Mouse (Mus musculus): ENCODE data around the gene Kera.

The Kera gene

GRCm38 (mm10) chr10:97606579-97606978, at the start of gene Kera:
Kera (plus strand) TSS chr10:97606879.
- DNase-seq (ENCODE audit: low spot score) = no peak

DNA sequence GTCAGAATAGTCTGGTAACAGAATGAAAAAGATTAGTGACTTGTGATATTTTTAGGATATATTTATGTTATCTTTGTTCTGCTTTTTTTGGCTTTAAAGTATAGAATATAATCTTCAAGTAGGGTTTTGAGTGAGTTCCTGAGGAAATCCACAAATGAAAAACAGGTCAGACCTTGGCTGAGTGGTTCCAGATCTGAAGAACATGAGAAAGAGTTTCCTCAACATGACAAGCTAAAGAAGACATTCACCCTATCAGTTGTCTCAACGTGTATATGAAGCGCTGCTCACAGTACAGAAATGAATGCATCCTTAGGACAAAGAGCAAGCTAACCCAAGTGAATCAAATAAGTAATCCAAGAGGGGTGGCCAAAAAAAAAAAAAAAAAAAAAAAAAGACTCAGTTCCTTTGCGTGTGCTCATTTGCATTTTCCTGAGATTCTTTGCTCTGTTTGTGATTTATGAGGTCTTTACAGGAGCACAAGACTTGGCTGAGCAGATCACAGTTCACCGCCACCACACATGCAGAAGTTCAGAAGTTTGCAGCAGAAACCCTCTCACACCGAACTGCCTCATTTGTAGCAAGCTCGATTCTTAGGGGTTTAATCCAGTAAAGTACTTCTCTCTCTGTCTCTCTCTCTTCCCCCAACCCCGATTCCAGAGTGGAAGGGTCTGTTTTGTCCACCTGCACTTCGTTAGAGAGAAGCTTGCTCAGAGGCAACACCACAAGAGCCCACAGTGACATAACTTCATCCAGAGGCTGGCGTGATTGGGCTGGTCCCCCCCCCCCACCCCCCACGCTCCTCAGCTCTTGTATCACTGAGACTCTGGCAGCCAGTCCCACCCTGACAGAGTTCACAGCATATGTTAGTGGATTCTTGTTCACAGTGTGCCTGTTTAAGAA, 41.5 kb upstream of the Kera start, which contains the start of gene Lum:
Gene Lum (plus strand): TSS at position 172 of the 900 bp plus-strand sequence.
- DNase-seq (ENCODE audit: low spot score) = no peak

- DNase-seq (ENCODE audit: low spot score) = no peak
These were observed 39.1 kb upstream of the Kera start for GRCm38 (mm10) chr10:97567489-97568135.

DNA sequence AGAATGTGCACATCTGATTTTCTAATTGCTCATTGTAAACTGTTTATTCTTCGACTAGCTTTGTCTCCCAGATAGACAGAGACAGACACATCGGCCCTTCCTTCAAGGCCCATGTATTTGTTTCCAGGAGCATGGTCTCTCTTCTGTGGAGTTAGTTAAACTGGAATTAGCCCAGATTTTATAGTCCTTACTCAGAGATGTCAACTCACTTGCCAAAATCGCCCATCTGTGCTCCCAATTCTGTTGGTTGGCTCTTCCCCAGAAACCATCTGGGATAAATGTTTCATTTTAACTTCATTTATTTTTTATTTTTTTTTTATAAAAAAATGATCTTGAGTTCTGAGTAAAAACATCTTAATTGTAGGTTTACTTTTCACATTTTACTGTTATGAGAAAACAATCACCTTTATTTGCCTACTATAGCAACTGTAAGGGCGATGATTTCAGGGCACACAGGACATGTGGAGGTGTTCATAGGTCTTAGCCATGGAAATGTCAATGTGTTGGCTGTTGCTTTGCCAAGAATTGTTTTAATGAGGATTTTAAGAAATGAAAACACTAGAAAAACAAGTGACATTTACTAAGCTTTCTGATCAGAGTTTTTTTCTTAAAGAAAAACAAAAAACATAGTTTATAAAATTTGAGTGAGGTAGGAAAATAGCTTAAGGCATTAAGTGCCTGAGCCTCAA, 24.0 kb upstream of the Kera start:
- DNase-seq (ENCODE audit: low spot score) = no peak

GRCm38 (mm10) chr10:97584176-97584575, 22.5 kb upstream of the Kera start:
- no peak for DNase-seq (ENCODE audit: low spot score)

GRCm38 (mm10) chr10:97587159-97587558, 19.5 kb upstream of the Kera start:
- no peak for DNase-seq (ENCODE audit: low spot score)

GRCm38 (mm10) chr10:97589574-97589973, 17.1 kb upstream of the Kera start:
- DNase-seq (ENCODE audit: low spot score) = no peak

DNA sequence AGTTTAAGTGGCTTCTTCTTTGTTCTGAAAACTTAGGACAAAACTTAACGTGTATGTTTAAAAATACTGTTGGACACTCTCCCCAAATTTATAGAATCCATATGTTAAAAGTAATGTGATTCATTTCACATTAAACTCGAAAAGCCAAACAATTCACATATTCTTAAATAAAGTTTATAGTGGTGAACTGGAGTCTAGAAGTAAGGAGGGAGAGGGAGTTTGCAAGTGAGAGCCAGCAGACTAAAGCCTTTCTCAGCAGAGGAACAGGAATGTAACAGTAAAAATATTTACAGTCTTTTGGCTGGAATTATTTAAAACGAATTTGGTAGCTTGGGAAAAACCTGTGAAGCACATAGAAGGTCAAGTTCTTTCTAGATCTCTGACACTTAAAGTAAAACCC, 15.6 kb upstream of the Kera start:
- no peak for DNase-seq (ENCODE audit: low spot score)

DNA sequence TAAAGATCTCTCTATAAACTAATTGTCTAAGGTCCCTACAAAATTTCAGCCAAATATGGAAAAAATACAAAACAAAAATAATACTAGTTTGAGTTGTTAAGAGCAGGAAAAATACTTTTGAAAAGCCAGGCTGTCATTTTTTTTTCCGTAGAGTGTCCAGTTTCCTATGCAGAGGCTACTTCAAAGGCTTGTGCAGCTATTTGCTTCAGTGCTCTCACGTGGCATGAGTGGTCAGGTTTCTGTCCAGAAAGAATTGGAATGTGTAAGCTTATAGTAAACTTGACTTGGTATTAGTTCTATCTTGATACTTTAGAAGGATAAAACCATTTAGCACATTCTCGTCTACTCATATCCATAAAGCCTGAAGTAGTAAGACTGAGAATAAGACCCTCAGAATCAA, 15.0 kb upstream of the Kera start:
- DNase-seq (ENCODE audit: low spot score) = no peak

GRCm38 (mm10) chr10:97595680-97596079, 11.0 kb upstream of the Kera start:
- DNase-seq (ENCODE audit: low spot score) = no peak

- no peak for DNase-seq (ENCODE audit: low spot score)
These were observed 4.9 kb upstream of the Kera start for GRCm38 (mm10) chr10:97601744-97602143.

DNA sequence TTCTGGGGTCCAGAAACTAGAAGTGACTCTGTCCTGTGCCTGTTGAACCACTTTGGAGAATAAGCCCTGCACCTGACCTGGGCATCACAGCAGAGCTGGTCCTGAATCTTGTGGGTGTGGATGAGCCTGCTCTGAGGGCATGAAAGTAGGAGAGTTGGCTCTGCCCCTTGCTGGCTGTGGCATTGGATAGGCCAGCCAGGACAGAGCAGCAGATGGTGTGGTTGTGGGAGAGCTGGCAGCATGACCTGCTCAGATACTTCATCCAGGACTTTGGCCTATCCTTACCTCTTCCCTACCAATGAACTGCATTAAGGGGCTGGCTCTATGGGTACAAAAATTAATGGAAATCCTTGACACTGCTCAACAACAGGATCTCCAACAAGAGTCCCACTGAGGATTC, 3.4 kb upstream of the Kera start:
- no peak for DNase-seq (ENCODE audit: low spot score)

GRCm38 (mm10) chr10:97622328-97622727, 15.6 kb downstream of the Kera start:
- DNase-seq (ENCODE audit: low spot score) = no peak

GRCm38 (mm10) chr10:97624381-97624780, 17.7 kb downstream of the Kera start:
- no peak for DNase-seq (ENCODE audit: low spot score)

DNA sequence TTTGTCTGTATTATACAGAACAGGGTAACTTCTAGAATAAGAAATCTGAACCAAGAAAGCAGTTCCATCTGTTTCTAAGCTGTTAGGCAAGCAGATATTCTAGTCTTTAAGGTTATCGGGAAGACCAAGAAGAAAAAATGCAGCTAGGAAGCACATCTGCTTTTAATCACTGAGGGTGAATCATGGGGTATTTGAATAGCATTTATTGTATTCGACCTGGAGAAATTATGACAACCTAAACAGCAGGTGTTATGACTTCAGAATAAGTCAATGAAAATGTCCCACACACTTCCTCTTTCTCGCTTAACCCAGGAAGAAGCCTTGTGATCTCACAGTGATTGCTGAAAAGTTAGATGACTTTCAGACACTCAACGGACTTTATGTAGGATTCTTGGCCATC, 18.4 kb downstream of the Kera start:
- no peak for DNase-seq (ENCODE audit: low spot score)

DNA sequence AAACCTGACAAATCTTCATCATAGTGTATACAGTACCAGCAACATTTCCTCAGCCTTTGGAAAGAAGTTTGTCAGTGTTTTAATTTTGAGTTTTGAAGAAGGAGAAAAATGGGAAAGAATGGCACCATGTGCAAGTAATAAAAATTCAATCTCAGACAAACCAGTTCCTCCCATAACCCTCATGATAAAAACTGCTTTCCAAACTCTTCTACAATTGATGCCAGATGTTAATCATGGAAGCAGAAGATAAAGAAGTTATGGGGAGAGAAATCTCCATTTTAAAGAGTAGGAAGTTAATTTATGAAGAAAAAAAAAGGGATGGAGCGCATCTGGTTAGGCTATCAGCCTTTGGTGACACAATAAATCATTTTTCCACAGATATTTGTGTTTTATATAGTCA, 19.9 kb downstream of the Kera start:
- no peak for DNase-seq (ENCODE audit: low spot score)

DNA sequence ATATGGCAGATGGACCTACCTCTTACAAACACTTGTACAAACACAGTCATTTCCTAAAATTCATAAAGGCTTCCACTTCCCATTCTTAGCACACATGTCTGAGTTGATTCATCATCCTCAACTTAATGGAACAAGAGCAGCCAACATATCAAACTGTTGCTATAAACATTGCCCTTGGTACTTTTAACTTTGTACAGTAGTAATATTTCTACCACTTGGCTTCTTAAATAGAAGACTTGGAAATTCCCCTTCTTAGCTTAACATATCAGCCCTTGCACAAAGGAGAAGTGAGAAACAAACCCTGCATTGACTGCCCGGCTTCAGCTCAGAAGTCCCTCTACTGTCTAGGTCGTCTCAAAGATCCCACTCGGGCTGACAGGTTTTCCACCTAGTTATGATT, 24.4 kb downstream of the Kera start:
- no peak for DNase-seq (ENCODE audit: low spot score)

DNA sequence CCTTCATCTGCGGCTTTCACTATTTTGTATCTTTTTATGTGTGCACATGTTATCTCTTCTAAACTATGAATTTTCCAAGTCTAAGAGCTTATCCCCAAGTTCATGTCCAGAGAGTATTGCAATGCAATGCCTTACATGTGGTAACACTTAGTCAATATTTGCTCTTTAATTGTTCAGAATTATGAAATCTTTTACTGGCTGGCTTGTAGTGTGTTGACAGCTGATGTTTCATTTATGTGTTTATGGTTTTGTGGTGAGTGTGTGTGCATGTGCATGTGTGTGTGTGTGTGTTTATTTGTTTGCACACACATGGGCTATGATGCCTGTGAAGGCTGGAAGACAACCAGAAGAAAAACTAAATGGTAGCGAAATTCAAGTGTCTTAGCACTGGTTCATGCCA, 35.2 kb downstream of the Kera start:
- no peak for DNase-seq (ENCODE audit: low spot score)

GRCm38 (mm10) chr10:97643768-97644167, 37.1 kb downstream of the Kera start, which contains the start of gene Epyc:
Epyc (plus strand) TSS chr10:97644068.
- no peak for DNase-seq (ENCODE audit: low spot score)

GRCm38 (mm10) chr10:97650334-97650733, 43.7 kb downstream of the Kera start:
- DNase-seq (ENCODE audit: low spot score) = no peak

GRCm38 (mm10) chr10:97659489-97659888, 52.8 kb downstream of the Kera start:
- no peak for DNase-seq (ENCODE audit: low spot score)

Data from ovary, postnatal 36 days (tissue).